Mouse (Mus musculus): Measurements from ENCODE around the gene Zfr2. TPM values are rescaled to one million over a fixed set of nuclear protein-coding genes. Genes with fewer than 3 reads are reported as not detected.
"Not testable (repeated sequence)": the region's sequence is repeated elsewhere in the genome, so short reads cannot be mapped to it uniquely, and the experiment has no call there.

The Zfr2 gene
- polyA plus RNA-seq, 1 experiment = 5.1 TPM

DNA sequence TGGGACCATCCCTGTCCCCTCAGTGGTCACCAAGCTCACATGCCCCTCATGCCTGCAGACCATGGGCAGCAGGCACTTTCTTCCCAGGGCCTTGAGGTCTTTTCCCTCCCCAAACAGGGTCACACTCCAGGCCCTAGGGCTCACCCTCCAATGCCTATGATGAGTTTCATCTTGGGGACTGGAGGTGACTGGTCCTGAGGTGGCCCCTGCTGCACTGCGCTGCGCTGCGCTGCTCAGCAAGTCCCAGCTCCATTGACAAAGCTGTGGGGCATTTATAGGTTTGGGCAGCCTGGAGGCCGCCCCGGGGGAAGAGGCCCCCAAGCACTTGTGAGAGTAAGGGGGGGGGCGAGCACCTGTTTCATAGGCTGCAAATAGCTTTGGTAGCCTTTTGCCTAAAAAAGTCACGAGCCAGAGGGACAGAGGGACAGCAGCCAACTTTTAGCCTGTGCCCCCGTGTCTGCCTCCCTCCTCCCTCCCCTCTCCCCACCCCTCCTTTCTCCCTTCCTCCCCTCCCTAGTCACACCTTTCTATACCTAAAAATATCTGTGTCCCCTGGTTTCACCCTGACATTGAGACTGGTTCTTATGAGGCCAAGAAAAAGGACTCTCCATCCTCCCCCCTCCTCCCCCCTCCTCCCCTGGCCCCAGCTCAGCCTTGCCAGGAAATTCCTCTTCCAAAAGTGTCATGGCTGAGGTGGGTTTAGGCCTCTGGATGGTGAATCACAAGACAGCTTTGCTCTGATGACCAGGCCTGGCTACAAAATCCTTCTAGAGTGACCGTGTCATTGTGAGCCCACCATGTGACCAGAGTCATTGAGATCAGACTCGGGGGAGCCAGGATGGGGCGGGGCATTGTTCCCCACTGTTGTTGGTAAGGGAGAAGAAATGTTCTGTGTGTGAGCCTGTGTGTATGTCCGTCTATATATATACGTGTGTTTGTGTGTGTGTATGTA lies 30.9 kb upstream of the Zfr2 start, which contains the start of gene Nmrk2:
TSS of gene Nmrk2 (minus strand) at position 245 of the 952 bp plus-strand sequence.
- 67% methylated on average over 13 of the region's 13 CpGs for WGBS
- DNase-seq (ENCODE audit: low read depth, low spot score) = no peak

DNA sequence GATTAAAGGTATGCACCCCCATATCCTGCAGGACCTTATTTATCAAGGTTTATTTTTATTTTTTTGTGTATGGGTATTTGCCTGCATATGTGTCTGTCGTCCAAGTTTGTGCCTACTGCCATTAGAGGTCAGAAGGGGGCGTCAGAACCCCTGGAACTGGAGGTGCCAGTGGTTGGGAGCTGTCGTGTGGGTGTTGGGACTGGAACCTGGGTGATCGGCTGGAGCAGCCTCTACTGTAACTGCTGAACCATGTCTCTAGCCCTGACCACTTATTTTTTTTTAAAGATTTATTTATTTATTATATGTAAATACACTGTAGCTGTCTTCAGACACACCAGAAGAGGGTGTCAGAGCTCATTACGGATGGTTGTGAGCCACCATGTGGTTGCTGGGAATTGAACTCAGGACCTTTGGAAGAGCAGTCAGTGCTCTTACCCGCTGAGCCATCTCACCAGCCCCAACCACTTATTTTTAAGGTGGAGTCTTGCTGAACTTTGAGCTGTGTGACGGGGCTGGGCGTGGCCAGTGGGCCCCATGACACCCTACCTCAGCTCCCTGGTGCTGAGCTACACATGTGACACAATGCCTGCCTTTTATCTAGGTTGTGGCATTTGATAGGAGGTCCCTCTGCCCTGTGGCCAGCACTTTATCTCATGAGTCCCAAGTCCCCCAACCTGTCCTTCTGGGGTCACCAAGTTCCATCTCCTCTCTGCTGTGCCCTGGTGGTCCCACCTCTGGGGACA lies 29.8 kb upstream of the Zfr2 start:
- DNase-seq (ENCODE audit: low read depth, low spot score) = no peak
- 48% methylated on average over 8 of the region's 8 CpGs for WGBS

DNA sequence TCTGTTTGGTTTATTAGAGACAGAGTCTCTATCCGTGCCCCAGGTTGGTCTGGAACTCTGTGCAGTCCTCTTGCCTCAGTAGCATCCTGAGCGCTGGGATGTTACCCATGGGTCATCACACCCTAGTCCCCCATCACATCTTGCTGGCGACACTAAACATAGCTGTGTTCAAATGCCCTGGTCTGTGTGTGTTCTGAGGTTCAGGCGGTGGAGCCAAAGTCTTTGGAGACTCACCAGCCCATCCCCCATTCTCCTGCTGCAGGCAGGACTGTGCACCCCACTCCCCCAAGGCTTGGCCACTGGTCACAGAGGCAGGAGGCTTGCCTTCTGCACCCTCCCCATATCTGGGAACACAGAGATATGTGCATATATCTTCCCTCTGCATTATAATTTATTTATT lies 28.8 kb upstream of the Zfr2 start:
- WGBS = 67% methylated on average over 4 of the region's 4 CpGs
- no peak for DNase-seq (ENCODE audit: low read depth, low spot score)

DNA sequence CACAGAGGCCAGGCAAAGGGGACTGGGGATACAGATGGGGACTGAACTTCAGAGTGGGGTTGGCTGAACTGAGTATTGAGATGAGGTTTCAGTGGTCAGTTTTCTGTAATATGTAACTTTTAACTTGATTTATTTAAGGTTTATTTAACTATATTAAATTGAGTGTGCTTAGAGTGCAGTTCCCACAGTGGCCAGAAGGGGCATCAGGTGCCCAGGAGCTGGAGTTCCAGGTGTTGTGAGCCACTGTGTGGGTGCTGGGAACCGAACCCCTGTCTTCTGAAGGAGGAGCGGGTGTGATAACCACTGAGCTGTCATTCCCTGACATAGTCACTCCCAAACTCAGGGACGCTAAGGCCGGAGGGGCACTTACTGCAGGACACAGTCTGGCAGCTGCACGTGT lies 22.8 kb upstream of the Zfr2 start:
- no peak for DNase-seq (ENCODE audit: low read depth, low spot score)
- WGBS = over 99% methylated on average over 5 of the region's 5 CpGs

DNA sequence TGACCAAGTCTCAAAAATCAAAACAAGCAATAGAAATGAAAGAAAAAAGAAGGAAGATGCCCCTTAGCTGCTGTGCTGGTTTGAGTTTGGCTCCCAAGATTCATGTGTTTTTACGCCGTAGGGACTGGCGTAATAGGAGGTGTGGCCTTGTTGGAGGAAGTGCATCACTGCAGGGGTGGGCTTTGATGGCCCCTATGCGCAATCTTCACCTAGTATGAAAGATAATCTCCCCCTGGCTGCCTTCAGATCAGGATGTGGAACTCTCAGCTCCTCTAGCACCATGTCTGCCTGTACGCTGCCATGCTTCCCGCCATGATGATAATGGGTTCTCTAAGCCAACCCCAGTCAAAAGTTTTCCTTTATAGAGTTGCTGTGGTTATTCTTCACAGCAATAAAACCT lies 16.7 kb upstream of the Zfr2 start:
- no peak for DNase-seq (ENCODE audit: low read depth, low spot score)
- WGBS = 80% methylated on average over 6 of the region's 6 CpGs

DNA sequence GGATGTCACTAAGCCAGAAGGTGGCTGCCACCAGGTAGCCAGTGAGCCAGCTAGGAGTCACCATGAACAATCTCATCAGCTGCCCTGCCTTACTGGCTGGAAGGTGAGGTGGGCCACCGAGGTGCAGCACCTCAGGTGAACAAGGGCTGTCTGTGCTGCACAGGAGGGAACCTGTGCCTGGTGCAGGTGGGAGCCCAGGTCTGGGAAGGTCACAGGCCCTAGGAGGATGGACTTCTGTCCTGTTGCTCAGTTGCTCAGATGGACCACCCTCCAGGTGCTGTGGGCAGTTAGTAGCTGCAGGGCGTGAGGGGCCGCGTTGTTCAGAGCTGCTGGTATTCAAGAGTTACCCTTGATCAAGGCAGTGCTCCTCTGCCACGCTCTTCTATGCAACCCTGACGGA lies 16.1 kb upstream of the Zfr2 start:
- DNase-seq (ENCODE audit: low read depth, low spot score) = no peak
- WGBS = 82% methylated on average over 6 of the region's 6 CpGs

DNA sequence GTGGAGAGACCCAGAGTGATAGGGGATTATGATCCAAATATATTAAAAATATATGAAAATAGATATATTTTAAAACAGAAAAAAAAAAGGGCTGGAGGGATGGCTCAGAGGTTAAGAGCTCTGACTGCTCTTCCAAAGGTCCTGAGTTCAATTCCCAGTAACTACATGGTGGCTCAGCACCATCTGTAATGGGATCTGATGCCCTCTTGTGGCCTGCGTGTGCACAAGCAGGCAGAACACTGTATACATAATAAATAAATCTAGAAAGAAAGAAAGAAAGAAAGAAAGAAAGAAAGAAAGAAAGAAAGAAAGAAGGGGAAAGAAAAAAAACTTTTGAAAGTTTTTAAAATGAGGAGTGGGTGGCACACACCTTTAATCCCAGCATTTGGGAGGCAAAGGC lies 15.7 kb upstream of the Zfr2 start:
- WGBS = 20% methylated on average over 1 of the region's 1 CpGs
- DNase-seq (ENCODE audit: low read depth, low spot score) = not testable (repeated sequence)

DNA sequence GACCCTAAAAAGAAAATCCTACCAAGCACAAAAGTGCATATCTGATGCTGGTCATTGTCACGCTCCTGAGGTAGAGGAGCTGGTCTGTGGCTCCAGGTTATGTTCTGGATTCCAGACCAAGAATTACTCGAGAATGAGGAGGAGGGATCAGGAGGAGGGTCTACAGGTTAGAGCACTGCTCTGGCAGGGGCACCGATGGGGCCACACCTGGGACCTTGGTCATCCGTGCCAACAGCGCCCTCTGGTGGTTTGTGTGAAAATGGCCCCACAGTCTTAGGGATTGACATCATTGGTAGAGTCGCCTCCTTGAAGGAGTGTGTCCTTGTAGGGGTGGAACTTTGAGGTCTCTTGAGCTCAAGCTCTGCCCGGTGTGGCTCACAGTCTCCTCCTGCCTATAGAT lies 15.0 kb upstream of the Zfr2 start:
- 17% methylated on average over 7 of the region's 7 CpGs for WGBS
- peak; percentile 46 for DNase-seq (ENCODE audit: low read depth, low spot score)

DNA sequence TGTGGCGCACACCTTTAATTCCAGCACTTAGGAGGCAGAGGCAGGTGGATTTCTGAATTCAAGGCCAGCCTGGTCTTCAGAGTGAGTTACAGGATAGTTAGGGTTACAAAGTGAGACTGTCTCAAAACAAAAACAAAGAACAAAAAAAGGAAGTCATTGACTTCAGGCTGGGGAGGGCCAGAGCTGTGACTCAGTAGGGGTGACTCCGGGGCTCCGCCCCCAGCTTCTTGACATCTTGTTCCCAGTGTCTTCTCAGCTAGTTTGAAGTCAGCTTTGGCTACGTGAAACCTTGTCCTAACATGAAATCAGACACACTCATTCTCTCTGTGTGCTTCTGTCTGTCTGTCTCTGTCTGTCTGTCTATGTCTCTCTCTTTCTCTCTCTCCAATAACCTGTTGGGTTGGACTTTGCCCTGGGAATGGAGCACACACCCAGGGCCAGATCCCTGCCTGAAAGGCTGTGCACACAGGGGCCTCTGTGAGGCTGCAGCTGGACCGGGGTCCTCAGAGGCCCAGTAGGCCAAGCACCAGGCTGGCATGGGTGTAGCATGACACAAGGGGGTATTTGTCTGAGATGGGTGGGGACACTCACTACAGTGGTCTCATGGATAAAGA lies 11.4 kb upstream of the Zfr2 start:
- peak; percentile 58 for DNase-seq (ENCODE audit: low read depth, low spot score)
- WGBS = 60% methylated on average over 5 of the region's 5 CpGs

DNA sequence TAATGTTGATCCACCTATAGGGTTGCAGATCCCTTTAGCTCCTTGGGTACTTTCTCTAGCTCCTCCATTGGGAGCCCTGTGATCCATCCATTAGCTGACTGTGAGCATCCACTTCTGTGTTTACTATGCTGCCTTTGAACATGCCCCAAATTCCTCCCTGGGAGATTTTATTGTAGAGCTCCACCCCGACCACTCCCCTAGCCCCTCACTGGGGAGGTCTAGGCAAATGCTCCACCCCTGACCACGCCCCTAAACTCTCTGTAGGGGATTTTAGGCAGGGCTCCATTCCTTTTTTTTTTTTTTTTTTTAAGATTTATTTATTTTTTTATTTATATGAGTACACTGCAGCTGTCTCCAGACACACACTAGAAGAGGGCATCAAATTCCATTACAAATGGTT lies 9.2 kb upstream of the Zfr2 start:
- 45% methylated on average over 2 of the region's 2 CpGs for WGBS
- DNase-seq (ENCODE audit: low read depth, low spot score) = not testable (repeated sequence)

DNA sequence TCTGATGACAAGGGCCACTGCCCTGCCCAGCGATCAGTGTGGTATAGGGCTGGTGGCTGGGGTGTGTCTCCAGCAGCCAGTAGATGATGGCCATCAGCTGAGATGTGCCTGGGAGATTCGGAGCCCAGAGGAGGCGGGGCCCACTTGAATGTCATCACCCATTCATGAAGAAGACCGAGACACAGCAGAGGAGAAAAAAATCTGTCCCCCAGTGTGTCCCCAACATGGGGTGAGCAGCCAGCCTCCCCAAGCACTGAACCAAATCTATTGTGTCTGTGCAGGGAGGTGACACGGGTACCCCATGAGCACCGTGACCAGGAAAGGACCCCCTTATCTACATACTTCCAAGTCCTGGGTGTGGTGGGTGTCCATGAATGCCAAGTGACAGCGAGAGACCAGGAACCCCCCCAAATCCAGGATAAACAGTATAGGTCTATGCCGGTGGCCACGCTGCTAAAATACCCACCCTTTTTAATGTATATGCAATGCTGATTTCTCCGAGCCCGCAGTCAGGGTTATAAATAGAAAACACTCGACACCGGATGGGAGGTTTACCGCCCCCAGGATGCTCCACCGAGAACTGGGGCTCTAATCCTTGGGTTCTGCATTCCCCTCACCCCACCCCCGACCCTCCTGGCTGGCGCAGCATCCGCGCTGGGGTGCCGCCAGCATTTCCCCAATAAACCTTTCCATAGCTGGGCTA lies 3.1 kb upstream of the Zfr2 start:
- no peak for DNase-seq (ENCODE audit: low read depth, low spot score)
- 28% methylated on average over 20 of the region's 20 CpGs for WGBS

DNA sequence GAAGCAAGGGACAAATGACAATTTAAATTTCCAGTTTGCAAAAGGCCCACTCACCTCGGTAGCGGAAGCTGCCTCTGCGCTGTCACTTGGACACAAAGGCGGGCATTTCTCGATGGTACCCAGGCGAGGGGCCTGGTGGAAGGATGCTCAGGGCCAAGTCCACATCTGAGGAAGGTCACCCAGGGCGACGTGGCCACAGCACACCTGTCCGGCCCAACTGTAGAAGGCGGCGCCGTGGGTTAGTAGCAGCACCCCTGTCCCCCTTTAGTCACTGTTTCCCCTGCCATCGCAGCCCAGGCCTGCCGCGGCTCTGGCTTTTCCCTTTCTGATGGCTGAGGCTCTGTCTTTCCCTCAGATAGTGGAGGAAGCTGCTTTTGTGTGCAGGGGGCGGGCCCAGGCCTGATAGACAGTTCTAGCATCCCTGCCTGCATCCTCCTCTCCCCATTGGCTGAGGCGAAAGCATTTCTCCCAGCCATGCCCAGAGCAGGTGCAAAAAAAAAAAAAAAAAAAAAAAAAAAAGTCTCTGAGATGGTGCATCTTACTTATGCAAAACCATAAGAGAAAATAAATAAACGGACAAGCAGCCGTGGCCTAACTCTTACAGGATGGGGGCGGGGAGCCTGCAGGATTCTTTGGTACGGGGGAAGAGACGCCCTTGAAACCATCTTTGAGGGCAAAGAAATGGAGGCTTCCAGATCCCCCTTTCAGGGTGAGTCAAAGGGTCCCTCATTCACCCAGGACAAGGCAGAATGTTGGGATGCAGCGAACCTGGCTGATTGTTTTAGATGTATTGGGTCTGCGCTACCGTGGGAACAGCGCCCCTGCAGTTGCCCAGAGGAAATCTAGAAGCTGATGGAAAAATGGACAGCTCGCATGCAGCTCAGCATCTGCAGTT lies 2.3 kb upstream of the Zfr2 start, which contains the start of gene Atcay:
TSS of gene Atcay (minus strand) at position 396 of the 895 bp plus-strand sequence.
- whole genome bisulfite sequencing = 23% methylated on average over 27 of the region's 27 CpGs

DNA sequence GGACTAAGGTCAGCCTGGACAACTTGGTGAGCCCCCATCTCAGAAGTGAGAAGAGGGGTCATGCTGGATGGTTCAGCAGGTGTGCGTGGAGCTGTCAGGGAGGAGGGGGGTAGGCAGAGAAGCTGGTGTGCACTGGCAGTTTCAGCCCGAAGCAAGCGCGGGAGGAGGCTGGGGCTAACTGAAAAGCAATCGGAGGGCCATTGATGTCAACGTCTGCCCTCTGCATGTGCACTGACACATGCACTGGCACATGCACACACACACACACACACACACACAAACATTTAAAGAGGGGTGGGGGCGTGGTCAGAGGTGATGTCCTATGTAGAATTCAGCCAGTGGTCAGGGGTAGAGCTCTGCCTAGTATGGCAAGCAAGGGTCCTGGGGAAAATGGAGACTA lies 1.5 kb upstream of the Zfr2 start:
- 62% methylated on average over 7 of the region's 7 CpGs for WGBS
- DNase-seq (ENCODE audit: low read depth, low spot score) = no peak

More for the DNA sequence above, 2.3 kb upstream of the Zfr2 start, which contains the start of gene Atcay:
- DNase-seq (ENCODE audit: low read depth, low spot score) = no peak

DNA sequence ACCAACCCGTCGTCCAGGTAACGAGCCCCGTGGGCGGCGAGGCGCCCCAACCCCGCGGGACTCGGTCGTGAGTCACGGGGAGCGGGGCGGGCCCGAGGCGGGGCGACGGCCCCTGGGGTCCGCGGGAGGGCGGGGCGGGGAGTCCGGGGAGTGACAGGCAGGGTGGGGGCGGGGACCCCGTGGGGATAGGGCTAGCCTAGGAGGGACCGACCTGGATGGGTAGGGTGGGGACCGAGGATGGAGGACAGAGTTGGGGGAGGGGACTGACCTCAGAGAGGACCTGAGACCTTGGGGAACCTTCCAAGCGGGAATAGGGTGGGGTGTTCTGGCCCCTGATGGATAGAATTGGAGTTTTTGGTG lies 251 bp downstream of the Zfr2 start:
- no peak for DNase-seq (ENCODE audit: low read depth, low spot score)
- 1% methylated on average over 27 of the region's 28 CpGs for WGBS

DNA sequence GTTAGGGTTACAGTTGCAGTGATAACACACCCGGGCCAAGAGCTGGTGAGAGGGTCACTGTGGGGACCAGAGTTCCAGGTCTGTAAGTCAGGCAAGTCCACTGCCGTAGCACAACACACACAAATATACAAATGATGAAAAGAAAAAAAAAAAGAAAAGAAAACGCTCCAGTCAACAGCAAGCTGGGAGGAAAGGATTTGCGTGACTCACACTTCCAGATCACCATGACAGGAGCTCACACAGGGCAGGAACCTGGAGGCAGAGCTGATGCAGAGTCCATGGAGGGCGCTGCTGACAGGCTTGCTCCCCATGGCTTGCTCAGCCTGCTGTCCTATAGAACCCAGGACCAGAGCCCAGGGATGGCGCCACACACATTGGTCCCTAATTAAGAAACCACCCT lies 1.3 kb downstream of the Zfr2 start:
- DNase-seq (ENCODE audit: low read depth, low spot score) = no peak
- WGBS = 66% methylated on average over 6 of the region's 6 CpGs

DNA sequence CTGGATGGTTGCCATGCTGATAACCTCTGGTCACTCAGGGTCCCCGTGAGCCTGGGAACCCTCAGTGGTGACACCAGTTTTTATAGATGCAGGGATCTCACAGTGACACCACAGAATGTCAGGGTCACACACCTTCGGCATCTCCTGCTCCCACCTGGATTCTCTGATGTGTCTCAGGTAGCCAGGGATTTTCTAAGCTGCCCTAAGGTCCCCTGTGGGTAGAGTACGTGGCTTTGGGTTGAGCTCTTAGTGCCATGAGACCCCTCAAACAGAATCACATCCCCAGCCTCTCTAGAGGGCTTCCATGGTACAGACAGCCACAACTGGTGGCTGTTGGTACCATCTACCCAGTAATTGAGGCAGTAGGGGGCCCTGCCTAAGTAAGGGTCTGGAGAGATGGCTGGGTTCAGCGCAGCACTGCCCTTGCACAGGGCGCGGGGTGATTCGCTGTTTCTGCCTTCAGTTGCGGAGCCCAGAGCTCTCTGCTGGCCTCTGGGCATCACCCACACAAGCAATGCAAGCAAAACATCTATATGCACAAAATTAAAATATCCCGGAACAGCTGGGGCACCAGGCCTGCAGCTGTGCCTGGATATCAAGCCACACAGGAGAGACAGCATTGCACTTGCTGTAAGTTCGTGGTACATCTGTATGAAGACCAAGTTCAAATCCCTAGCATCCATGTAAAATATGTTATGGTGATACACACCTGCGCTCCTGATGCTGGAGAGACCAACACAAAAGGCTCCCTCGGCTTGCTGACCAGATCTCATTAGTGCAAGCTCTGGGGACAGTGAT lies 3.7 kb downstream of the Zfr2 start:
- 87% methylated on average over 12 of the region's 12 CpGs for WGBS
- DNase-seq (ENCODE audit: low read depth, low spot score) = no peak

DNA sequence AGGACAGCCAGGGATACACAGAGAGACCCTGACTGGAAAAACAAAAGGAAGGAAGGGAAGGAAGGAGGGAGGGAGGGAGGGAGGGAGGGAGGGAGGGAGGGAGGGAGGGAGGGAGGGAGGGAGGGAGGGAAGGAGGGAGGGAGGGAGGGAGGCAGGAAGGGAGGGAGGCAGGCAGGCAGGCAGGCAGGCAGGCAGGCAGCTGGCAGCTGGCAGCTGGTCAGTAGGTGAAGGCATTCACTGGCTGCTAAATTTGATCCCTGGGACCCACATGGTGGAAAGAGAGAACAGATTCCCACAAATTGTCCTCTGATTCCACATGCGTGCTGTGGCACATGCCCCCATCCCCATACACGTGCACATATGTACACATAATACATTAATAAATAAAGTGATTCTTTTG lies 5.7 kb downstream of the Zfr2 start:
- 86% methylated on average over 2 of the region's 2 CpGs for WGBS
- no peak for DNase-seq (ENCODE audit: low read depth, low spot score)

DNA sequence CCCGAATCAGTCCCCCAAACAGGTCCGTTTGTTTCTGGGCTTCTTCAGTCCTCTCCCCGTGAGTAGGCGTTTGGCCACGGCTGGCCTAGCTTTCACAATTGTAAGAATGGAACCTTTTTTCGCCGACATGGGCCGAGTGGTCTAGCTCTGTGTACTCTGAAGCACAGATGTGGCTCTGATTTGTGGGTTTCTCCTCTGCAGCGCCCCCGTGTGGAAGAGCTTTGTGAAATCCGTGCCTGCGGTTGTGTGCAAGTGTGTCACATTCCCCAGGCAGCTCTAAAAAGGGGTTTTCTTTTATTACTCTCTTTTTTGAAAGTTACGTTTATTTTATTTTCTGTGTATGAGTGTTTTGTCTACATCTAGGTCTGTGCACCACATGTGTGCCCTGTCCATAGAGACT lies 7.9 kb downstream of the Zfr2 start:
- DNase-seq (ENCODE audit: low read depth, low spot score) = no peak
- WGBS = 30% methylated on average over 13 of the region's 13 CpGs
